Mouse (Mus musculus) left cerebral cortex, postnatal 14 days (tissue): Measurements from ENCODE around the gene Cacna1e. TPM values are rescaled to one million over a fixed set of nuclear protein-coding genes. Genes with fewer than 3 reads are reported as not detected.

ENCODE experiments used
- DNase-seq, 2 experiments: peaks; one replicate each; pipeline ENCODE4 v3.0.0; 2021 to 2022; ENCODE audit warnings: low spot score in 2 of 2, mixed read lengths in 1 of 2
- intact Hi-C: fragments of 180-260 bp; cut with DNase I; formaldehyde crosslinking; loops from one replicate; pipeline ENCODE4 v1.15.1; 2025
- total RNA-seq, 2 experiments: library from RNA; stranded (reverse); gene quantifications; 2 replicates each; pipeline ENCODE4 v1.2.3; 2021

Cacna1e gene
- total RNA-seq, 2 experiments from 2014 or later, result 151 to 157 TPM

- DNase-seq, result no peak
- intact Hi-C loops, result no loop called here
Measured at GRCm38 (mm10) chr1:154843427-154843826, 40.9 kb downstream of the Cacna1e start.

GRCm38 (mm10) chr1:154842336-154842735, 42.0 kb downstream of the Cacna1e start:
- intact Hi-C loops, result no loop called here
- no peak for DNase-seq

DNA sequence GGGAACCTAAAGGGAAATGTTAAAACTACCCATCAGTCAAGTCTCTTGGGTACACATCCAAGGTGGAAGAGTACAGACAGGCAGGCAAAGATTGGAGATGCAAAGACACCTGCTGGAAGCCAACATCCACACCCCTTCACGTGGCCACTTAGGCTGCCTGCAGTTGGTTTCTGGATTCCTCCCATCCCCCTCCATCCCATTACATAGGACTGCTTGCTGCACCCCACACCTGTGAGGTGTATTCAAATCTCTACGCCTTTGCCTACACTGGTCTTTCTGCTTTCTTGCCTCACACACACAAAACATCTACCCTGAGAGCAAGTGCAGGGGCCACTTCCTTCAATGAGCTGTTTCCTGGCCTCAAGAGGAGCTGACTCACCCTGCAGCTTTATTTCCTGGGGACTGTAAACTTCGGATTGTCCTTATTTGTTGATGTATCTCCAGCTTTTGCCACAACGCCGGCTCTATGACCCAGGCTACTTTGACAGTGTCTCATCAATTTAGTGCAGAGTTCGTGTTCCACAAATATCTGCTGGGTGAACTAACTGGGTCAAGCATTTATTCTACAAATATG, 43.2 kb downstream of the Cacna1e start:
- no peak for DNase-seq
- intact Hi-C loops, result no loop called here

DNA sequence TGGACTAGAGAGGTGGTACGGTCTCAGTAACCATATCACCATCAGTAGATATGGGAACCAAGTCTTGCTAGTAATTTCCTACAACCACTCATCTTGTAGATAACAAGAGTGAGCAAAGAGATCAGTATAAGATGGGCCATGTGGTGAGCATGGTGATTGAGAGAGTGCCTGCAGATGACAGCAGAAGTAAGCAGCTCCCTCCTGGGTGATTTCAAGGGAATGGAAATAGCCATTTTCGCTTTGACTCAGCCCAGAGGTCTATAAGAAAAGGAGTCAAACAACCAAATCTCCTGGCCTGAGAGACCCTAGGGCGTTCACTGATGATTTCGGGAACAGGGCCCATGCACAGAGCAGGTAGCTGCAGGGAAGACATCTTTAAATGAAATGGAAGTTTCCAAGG, 45.0 kb downstream of the Cacna1e start:
- intact Hi-C loops, result no loop called here
- DNase-seq, result no peak

DNA sequence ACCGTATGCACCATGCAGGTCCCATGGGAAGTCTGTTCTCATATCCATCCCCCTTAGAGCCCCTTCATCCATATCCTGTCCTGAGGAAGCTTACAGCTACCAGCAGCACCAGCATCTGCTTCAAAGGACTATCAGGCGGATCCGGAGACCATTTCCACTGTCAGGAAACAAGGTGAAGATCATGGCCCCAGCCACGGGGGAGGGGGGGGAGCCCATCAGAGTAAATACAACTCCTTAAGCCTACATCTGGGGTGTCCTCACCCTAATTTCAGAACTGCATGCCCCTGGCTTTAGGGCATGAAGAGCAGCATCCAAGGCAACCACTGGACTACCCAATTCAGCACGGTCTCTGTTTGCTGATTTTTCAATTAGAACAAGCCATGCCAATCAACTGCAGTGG, 47.8 kb downstream of the Cacna1e start:
- intact Hi-C loops, result no loop called here
- no peak for DNase-seq

DNA sequence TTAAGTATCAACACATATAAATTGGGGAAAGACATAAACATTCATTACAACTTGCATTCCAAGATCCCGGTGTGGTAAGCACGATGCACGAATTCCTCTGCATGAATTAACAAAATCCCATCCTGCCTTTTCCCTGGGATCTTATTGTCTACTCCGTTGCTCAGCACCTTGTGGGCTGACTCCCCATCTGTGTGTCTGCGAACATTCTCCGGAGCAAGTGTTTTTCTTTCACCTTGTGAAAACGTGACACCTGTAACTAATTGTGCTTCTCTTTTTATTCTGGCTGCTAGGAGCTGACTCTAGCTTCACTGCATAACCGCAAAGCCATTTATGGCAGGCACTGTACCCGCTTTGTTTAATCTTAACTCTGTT, 52.1 kb downstream of the Cacna1e start:
- peak in 1 of 2 experiments; percentile 20 for DNase-seq
- intact Hi-C loops, result no loop called here

GRCm38 (mm10) chr1:154831269-154832167, 52.8 kb downstream of the Cacna1e start:
- DNase-seq, result peak in 1 of 2 experiments; percentile 17
- intact Hi-C loops, result no loop called here

GRCm38 (mm10) chr1:154830051-154830450, 54.2 kb downstream of the Cacna1e start:
- intact Hi-C loops, result no loop called here

GRCm38 (mm10) chr1:154823098-154823497, 61.2 kb downstream of the Cacna1e start:
- intact Hi-C loops, result no loop called here
- DNase-seq, result no peak

More at GRCm38 (mm10) chr1:154830051-154830450, 54.2 kb downstream of the Cacna1e start:
- no peak for DNase-seq

GRCm38 (mm10) chr1:154820422-154820821, 63.9 kb downstream of the Cacna1e start:
- no peak for DNase-seq
- intact Hi-C loops, result no loop called here

- no peak for DNase-seq
- intact Hi-C loops, result no loop called here
Measured at GRCm38 (mm10) chr1:154819960-154820359, 64.3 kb downstream of the Cacna1e start.

GRCm38 (mm10) chr1:154818742-154819141, 65.6 kb downstream of the Cacna1e start:
- no peak for DNase-seq
- intact Hi-C loops, result no loop called here

GRCm38 (mm10) chr1:154816836-154817235, 67.5 kb downstream of the Cacna1e start:
- DNase-seq, result peak in 1 of 2 experiments; percentile 57
- intact Hi-C loops, result no loop called here

- intact Hi-C loops, result no loop called here
- DNase-seq, result peak in 1 of 2 experiments; percentile 39
Measured at GRCm38 (mm10) chr1:154816267-154816666, 68.0 kb downstream of the Cacna1e start.

DNA sequence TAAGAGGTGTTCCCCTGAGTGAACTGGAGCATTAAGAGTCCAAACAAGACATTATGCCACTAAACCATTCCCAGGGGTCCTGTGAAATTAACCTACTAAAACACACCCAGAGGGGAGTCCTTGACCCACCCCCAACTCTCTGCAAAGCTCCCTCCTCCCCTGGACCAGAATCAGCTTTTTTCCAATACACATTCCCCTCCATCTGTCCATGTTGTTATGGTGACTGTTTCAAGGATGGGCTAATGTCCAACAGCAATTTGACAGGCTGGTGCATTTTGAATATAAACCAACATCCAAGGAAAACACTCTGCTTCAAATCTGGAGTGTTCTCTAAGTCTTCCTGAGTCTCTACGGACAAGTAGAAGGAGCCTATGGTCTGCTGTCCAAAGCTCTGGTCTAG, 78.6 kb downstream of the Cacna1e start:
- DNase-seq, result peak in 1 of 2 experiments; percentile 42
- intact Hi-C loops, result no loop called here

- intact Hi-C loops, result no loop called here
- DNase-seq, result no peak
Measured at GRCm38 (mm10) chr1:154805038-154805437, 79.3 kb downstream of the Cacna1e start.

DNA sequence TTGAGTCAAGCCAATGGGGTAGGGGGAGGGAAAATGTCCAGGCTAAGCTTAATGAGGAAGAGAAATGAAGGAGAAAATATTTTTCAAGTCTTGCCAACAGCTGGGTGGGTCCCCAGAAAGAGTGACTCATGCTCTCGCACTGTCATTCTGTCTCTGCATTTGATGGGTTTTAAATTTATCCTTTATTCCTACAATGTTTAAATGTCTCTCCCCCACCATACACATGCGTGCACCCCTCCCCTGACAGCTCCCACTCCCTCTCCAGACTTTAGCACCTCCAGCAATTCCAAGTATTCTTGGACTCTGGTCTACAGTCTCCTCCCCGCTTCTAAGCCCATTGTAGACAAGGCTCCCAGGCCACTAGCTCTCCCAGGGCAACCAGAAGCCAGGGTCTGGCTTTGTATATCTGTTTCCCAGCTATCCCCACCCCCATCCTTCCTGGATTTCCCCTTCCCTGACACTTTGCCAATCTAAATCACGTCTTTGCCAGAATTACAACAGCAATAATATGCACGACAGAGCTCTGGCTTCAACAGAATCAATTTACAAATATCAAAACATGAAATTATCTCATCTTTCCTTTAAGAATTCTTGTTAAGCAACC, 81.9 kb downstream of the Cacna1e start:
- intact Hi-C loops, result no loop called here
- peak in 1 of 2 experiments; percentile 42 for DNase-seq

- intact Hi-C loops, result no loop called here
- DNase-seq, result no peak
Measured at GRCm38 (mm10) chr1:154799257-154799656, 85.0 kb downstream of the Cacna1e start.

- intact Hi-C loops, result no loop called here
Measured at GRCm38 (mm10) chr1:154798771-154799170, 85.5 kb downstream of the Cacna1e start.

GRCm38 (mm10) chr1:154796685-154797084, 87.6 kb downstream of the Cacna1e start:
- DNase-seq, result peak in 1 of 2 experiments; percentile 35
- intact Hi-C loops, result no loop called here

More at GRCm38 (mm10) chr1:154798771-154799170, 85.5 kb downstream of the Cacna1e start:
- DNase-seq, result no peak
